Mouse (Mus musculus) liver, embryonic 14.5 days (tissue): Measurements from ENCODE around the gene Zc2hc1b. TPM values are rescaled to one million over a fixed set of nuclear protein-coding genes. Genes with fewer than 3 reads are reported as not detected.

ENCODE experiments used
- ATAC-seq: fragments of 200-750 bp; cut with Nextera tagmentation; 2 replicates; pipeline ENCODE4 v1.8.0; 2017; ENCODE audit warnings: moderate number of reproducible peaks, mild to moderate bottlenecking, moderate library complexity; ENCODE audit not compliant: insufficient read depth
- DNase-seq, 3 experiments: peaks; one replicate each; pipeline ENCODE4 v3.0.0-alpha.2; 2012 to 2013; ENCODE audit warnings: low read depth in 3 of 3, low spot score in 3 of 3
- H3K27ac ChIP-seq: fragments of 300-500 bp; sonication (generic); 2 replicates; pipeline ENCODE4 v1.5.1; 2014; ENCODE audit warnings: moderate library complexity, mild to moderate bottlenecking, control low read depth, inconsistent platforms
- H3K27me3 ChIP-seq: fragments of 300-500 bp; sonication (generic); 2 replicates; pipeline ENCODE4 v1.6.1; 2014; ENCODE audit warnings: mild to moderate bottlenecking, low read length, moderate library complexity; ENCODE audit not compliant: control insufficient read depth, insufficient read depth
- H3K36me3 ChIP-seq: fragments of 300-500 bp; sonication (generic); replicated peaks from 2 replicates; pipeline ENCODE4 v1.6.1; 2014; ENCODE audit warnings: low read depth; ENCODE audit not compliant: control insufficient read depth, insufficient read depth
- H3K4me1 ChIP-seq, 2 experiments: fragments of 200-500 bp in 1 of 2; fragments of 300-500 bp in 1 of 2; sonication (generic) in 1 of 2; replicated peaks; 2 replicates each; pipeline ENCODE4 v1.6.1; 2012 to 2014; ENCODE audit warnings: antibody characterized with exemption in 1 of 2, inconsistent platforms in 1 of 2, low read length in 1 of 2; ENCODE audit not compliant: control insufficient read depth in 2 of 2, insufficient read depth in 2 of 2
- H3K4me2 ChIP-seq: fragments of 300-500 bp; sonication (generic); 2 replicates; pipeline ENCODE4 v1.6.1; 2014; ENCODE audit warnings: low read depth, mild to moderate bottlenecking, control low read depth, moderate library complexity
- H3K4me3 ChIP-seq, 2 experiments: fragments of 200-500 bp in 1 of 2; fragments of 300-500 bp in 1 of 2; sonication (generic) in 1 of 2; 2 replicates each; pipeline ENCODE4 v1.5.1; 2012 to 2014; ENCODE audit warnings: low read depth in 2 of 2, low read length in 2 of 2, mild to moderate bottlenecking in 2 of 2, control low read depth in 1 of 2, inconsistent platforms in 1 of 2, moderate library complexity in 1 of 2; ENCODE audit not compliant: insufficient read depth in 1 of 2
- H3K9ac ChIP-seq: fragments of 300-500 bp; sonication (generic); replicated peaks from 2 replicates; pipeline ENCODE4 v1.6.1; 2014; ENCODE audit warnings: mild to moderate bottlenecking, control low read depth, moderate library complexity
- H3K9me3 ChIP-seq: fragments of 300-500 bp; sonication (generic); 2 replicates; pipeline ENCODE4 v1.6.1; 2016; ENCODE audit warnings: low read length, mixed read lengths; ENCODE audit not compliant: control insufficient read depth
- CTCF ChIP-seq: IDR thresholded peaks from 2 replicates; pipeline ENCODE4 v1.5.1; 2016; ENCODE audit warnings: antibody characterized with exemption, low read depth, control low read depth
- EP300 ChIP-seq: IDR thresholded peaks from 2 replicates; pipeline ENCODE4 v1.6.1; 2016; ENCODE audit warnings: antibody characterized with exemption, low read depth
- WGBS: fragments of 180-500 bp; shearing (Covaris S2); extraction: QIAGEN DNeasy Blood & Tissue Kit; methylation state at CpG from one replicate; pipeline ENCODE4 v1.1.7; 2014; ENCODE audit not compliant: insufficient replicate concordance; 5-methylcytosine and 5-hydroxymethylcytosine counted together
- polyA plus RNA-seq, 2 experiments: library from polyadenylated mRNA; depleted of rRNA in 1 of 2; stranded (reverse) in 1 of 2; unstranded in 1 of 2; fragments of >200 nt; fragmentation: Nextera tagmentation in 1 of 2; extraction: Ambion mirVana in 1 of 2; gene quantifications; 2 replicates each; pipeline versions ENCODE4 v1.2.1 to v1.2.3; 2012 to 2014

Zc2hc1b gene
- polyA plus RNA-seq, 2 experiments = not detected

DNA sequence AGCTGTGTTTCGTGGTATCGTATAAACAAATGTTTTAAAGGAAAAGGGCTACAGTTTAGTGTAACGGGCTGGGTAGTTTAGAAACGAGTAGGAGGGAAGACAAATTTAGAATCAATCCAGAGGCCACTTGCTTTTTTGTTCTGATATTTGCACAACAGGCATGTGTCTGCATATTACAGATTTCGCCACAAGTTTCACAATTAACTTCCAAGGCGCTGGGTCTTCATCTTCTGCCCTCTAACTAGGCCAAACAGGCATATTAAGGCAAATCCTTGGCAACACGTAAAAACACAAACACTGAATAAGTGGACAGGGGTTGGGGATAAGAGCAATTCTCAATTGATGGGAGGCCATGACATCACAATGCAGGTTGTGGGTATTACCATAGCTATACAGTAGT is 2.0 kb downstream of the Zc2hc1b start:
- no peaks in the 10 kb centered on the region for H3K4me1 ChIP-seq
- DNase-seq (no peak), ATAC-seq (no peak)
- H3K4me3 ChIP-seq = no peak overlapping the region
- no peak for TF ChIP-seq EP300
- TF ChIP-seq CTCF = no peak
- H3K9ac ChIP-seq = no peak overlapping the region
- peaks cover 25% of the 10 kb centered on the region for H3K36me3 ChIP-seq
- H3K4me2 ChIP-seq = no peak overlapping the region
- no peak overlapping the region for H3K27ac ChIP-seq
- H3K9me3 ChIP-seq = no peaks in the 10 kb centered on the region
- H3K27me3 ChIP-seq = no peaks in the 10 kb centered on the region
- 73% methylated on average over 7 of the region's 7 CpGs for WGBS

DNA sequence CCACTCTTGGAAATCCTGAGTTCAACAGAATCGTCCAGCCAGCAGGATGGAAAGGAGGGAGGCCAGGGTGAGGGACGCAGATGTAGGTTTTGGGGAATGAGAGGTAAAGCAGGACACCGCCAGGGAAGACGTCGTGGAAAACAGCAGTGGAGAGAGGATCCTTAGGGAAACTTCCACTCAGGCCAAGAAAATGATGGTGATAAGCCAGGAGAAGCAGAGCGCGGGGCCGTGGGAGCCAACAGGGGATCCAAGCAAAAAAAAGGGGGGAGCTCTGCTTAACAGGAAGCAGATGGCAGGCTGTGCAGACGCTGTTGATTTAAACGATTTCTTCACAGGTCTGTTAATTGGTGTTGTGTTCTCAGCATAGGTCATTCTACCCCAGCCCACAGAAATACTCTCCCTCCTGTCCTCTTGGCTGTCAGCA is 5.0 kb downstream of the Zc2hc1b start:
- H3K36me3 ChIP-seq = peaks cover under 1% of the 10 kb centered on the region; the same call in 1 of the 2 replicates
- H3K4me2 ChIP-seq = no peak overlapping the region
- H3K4me3 ChIP-seq = no peak overlapping the region
- H3K27me3 ChIP-seq = no peaks in the 10 kb centered on the region
- no peak for TF ChIP-seq CTCF
- no peak for TF ChIP-seq EP300
- H3K4me1 ChIP-seq = 0 out of 4 replicates have a peak, but pooled peaks cover 0 to 6% of the 10 kb centered on the region in 2 experiments
- H3K9me3 ChIP-seq = no peaks in the 10 kb centered on the region
- no peak overlapping the region for H3K9ac ChIP-seq
- no peak overlapping the region for H3K27ac ChIP-seq
- ATAC-seq (no peak), DNase-seq (no peak)
- WGBS = 36% methylated on average over 10 of the region's 10 CpGs

DNA sequence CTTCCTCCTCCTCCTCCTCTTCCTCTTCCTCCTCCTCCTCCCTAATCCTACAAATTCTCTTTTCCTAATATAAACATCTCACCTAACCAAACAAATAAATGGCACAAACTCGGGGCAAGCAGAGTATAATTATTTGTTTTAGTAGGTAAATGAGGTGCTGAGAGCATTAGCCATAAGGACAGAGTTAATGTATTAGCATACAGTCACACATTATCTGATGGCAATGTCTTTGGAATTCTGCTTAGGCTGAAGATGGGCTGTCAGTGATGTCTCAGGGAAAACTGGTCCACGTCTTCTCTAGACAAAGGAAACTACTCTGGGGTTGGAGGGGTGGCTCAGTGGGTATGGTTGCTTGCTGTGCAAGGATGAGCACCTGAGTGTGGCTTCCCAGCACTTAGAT is 6.4 kb downstream of the Zc2hc1b start:
- H3K27ac ChIP-seq = no peak overlapping the region

DNA sequence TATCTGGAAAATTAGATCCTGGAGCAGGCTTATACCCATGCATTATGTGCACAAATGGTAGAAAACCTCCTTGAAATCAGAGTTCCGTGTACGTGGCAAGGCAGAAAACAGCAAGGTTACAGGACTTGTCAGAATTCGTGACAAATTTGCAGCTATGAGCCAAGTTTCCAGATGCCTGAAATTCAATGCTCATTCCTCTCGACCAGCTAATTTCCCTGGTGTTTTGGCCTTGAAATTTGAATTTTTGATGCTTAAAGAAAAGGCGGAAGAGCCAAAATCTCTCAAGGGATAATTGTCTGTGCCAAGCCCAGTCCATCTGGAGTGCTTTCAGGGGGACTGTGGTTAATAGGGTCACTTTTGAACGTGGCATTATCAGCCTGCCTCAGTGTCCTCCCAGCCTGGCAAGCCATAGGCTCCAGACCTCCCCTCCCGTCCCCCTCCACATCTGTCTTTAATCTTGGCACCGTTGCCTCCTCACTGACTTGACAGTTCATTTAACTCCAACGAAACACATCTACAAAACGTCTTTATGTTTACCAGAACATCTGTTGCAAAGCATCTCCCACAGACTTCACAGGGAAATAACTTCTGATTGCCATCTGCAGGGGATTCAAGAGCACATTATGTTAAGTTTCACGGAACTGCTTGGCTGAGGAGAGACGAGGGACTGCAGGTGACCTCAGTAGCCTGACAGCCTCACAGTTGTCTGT is 6.9 kb downstream of the Zc2hc1b start:
- TF ChIP-seq EP300 (no peak), CTCF (no peak)
- no peak overlapping the region for H3K27ac ChIP-seq
- 0 out of 4 replicates have a peak, but pooled peaks cover 0 to 6% of the 10 kb centered on the region in 2 experiments for H3K4me1 ChIP-seq
- no peaks in the 10 kb centered on the region for H3K36me3 ChIP-seq
- H3K4me3 ChIP-seq = no peak overlapping the region
- no peaks in the 10 kb centered on the region for H3K27me3 ChIP-seq
- H3K9me3 ChIP-seq = no peaks in the 10 kb centered on the region
- WGBS = 37% methylated on average over 12 of the region's 12 CpGs
- H3K9ac ChIP-seq = no peak overlapping the region
- no peak for DNase-seq
- no peak for ATAC-seq
- no peak overlapping the region for H3K4me2 ChIP-seq

More for the DNA sequence above, 6.4 kb downstream of the Zc2hc1b start:
- 30% methylated on average over 2 of the region's 2 CpGs for WGBS
- no peak overlapping the region for H3K9ac ChIP-seq
- DNase-seq (no peak), ATAC-seq (no peak)
- no peaks in the 10 kb centered on the region for H3K36me3 ChIP-seq
- 0 out of 4 replicates have a peak, but pooled peaks cover 0 to 6% of the 10 kb centered on the region in 2 experiments for H3K4me1 ChIP-seq
- TF ChIP-seq CTCF (no peak), EP300 (no peak)
- H3K27me3 ChIP-seq = no peaks in the 10 kb centered on the region
- no peak overlapping the region for H3K4me2 ChIP-seq
- H3K9me3 ChIP-seq = no peaks in the 10 kb centered on the region
- H3K4me3 ChIP-seq = no peak overlapping the region

DNA sequence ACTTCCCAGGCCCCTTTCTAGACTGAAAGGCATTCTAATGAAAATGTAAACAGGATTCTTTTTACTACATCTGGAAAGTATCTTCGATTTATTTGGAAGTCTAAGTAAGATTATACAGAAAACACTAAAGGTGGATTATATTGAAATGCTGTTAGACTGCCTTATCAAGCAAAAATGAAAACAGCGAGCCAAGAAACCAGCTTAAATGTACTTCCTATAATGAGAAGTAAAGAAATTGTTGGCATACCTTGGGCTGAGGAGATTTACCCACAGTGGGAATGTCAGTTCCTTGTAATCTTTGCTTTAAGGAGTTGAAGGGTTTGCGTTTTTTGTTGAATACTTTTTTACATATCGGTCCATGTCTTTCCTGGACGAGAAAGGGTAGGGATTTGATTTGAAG is 9.4 kb downstream of the Zc2hc1b start:
- H3K27ac ChIP-seq = no peak overlapping the region
- WGBS = 65% methylated on average over 5 of the region's 5 CpGs

More for the DNA sequence above, 9.4 kb downstream of the Zc2hc1b start:
- TF ChIP-seq EP300 (no peak), CTCF (no peak)
- no peaks in the 10 kb centered on the region for H3K27me3 ChIP-seq
- no peak overlapping the region for H3K4me2 ChIP-seq
- H3K9me3 ChIP-seq = no peaks in the 10 kb centered on the region
- no peaks in the 10 kb centered on the region for H3K36me3 ChIP-seq
- no peak overlapping the region for H3K4me3 ChIP-seq
- H3K9ac ChIP-seq = no peak overlapping the region
- 0 out of 4 replicates have a peak, but pooled peaks cover 0 to 6% of the 10 kb centered on the region in 2 experiments for H3K4me1 ChIP-seq
- DNase-seq = no peak
- no peak for ATAC-seq
